Mouse (Mus musculus) thymus, adult 2 months (tissue): ENCODE results near the gene Exosc5.

Experiments
- CTCF ChIP-seq: fragments of 200-500 bp; IDR thresholded peaks from 2 replicates; pipeline ENCODE4 v1.5.1; 2012; ENCODE audit warnings: mild to moderate bottlenecking, control low read depth, low read length, moderate library complexity, borderline replicate concordance; ENCODE audit not compliant: control insufficient read depth, poor library complexity, insufficient read depth; ENCODE audit errors: extremely low read depth
- POLR2A ChIP-seq: fragments of 200-500 bp; IDR thresholded peaks from 2 replicates; pipeline ENCODE4 v1.6.1; 2012; ENCODE audit warnings: mild to moderate bottlenecking, low read length, control low read depth, moderate library complexity; ENCODE audit not compliant: control insufficient read depth, poor library complexity, insufficient read depth; ENCODE audit errors: extremely low read depth

DNA sequence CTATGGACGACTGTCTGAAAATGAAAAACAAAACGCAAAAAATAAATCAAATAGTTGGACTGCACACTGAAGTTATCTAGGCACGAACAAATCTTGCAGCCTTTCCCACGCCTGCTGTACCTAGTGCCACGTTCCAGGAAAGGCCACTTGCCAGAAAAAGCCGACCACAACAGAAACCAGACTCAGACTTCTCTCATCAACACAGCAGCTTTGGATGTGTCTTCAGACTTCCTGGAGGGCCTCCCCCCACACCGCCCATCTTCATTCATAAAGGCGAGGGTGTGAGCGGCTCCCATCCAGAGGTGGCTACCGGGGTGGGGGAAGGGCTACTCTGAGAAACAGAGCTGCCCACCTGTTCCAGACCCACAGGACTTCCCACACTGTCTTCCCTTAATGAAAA lies 14.8 kb upstream of the Exosc5 start:
- TF ChIP-seq CTCF: no peak
- TF ChIP-seq POLR2A: no peak
